Mouse (Mus musculus) skeletal muscle tissue, adult 2 months (tissue): ENCODE measurements at regions not wholly inside any gene's neighbourhood (a gene's known extent, or its start where the extent isn't known, plus 50 kb on each side); places are given as distances from the start of the nearest gene placed in this dataset.
"Not testable (repeated sequence)": the region's sequence is repeated elsewhere in the genome, so short reads cannot be mapped to it uniquely, and the experiment has no call there.

Experiments used
- DNase-seq: peaks from one replicate; pipeline ENCODE4 v3.0.0-alpha.2; 2012; ENCODE audit warnings: low read depth, low spot score

- DNase-seq = peak; percentile 41
Observed at GRCm38 (mm10) chr3:37836749-37837148, 112.5 kb upstream of the Gm5148 start.

- DNase-seq = no peak
Observed at GRCm38 (mm10) chr3:37835687-37836086, 111.4 kb upstream of the Gm5148 start.

GRCm38 (mm10) chr3:37835135-37835534, 110.8 kb upstream of the Gm5148 start:
- DNase-seq = no peak

- no peak for DNase-seq
Observed at GRCm38 (mm10) chr3:37834626-37835025, 110.3 kb upstream of the Gm5148 start.

GRCm38 (mm10) chr3:37833387-37833786, 109.1 kb upstream of the Gm5148 start:
- no peak for DNase-seq

GRCm38 (mm10) chr3:37827546-37827945, 103.3 kb upstream of the Gm5148 start:
- no peak for DNase-seq

GRCm38 (mm10) chr3:37825602-37826001, 101.3 kb upstream of the Gm5148 start:
- no peak for DNase-seq

- no peak for DNase-seq
Observed at GRCm38 (mm10) chr3:37824681-37825080, 100.4 kb upstream of the Gm5148 start.

GRCm38 (mm10) chr3:37819503-37819902, 95.2 kb upstream of the Gm5148 start:
- peak; percentile 53 for DNase-seq

GRCm38 (mm10) chr3:37817434-37817805, 93.1 kb upstream of the Gm5148 start:
- no peak for DNase-seq

- no peak for DNase-seq
Observed at GRCm38 (mm10) chr3:37816781-37817433, 92.6 kb upstream of the Gm5148 start.

GRCm38 (mm10) chr3:37815771-37816170, 91.5 kb upstream of the Gm5148 start:
- no peak for DNase-seq

- no peak for DNase-seq
Observed at GRCm38 (mm10) chr3:37812936-37813335, 88.6 kb upstream of the Gm5148 start.

- DNase-seq = no peak
Observed at GRCm38 (mm10) chr3:37811429-37811828, 87.1 kb upstream of the Gm5148 start.

- no peak for DNase-seq
Observed at GRCm38 (mm10) chr3:37810763-37811162, 86.5 kb upstream of the Gm5148 start.

- DNase-seq = peak; percentile 75
Observed at GRCm38 (mm10) chr3:37805805-37806148, 81.5 kb upstream of the Gm5148 start.

- DNase-seq = no peak
Observed at GRCm38 (mm10) chr3:37804941-37805804, 80.9 kb upstream of the Gm5148 start.

GRCm38 (mm10) chr3:37804261-37804660, 80.0 kb upstream of the Gm5148 start:
- DNase-seq = no peak

GRCm38 (mm10) chr3:37803781-37804180, 79.5 kb upstream of the Gm5148 start:
- DNase-seq = not testable (repeated sequence)

- no peak for DNase-seq
Observed at GRCm38 (mm10) chr3:37801551-37801950, 77.3 kb upstream of the Gm5148 start.

GRCm38 (mm10) chr3:37799809-37800208, 75.5 kb upstream of the Gm5148 start:
- no peak for DNase-seq

- DNase-seq = no peak
Observed at GRCm38 (mm10) chr3:37789711-37790110, 65.4 kb upstream of the Gm5148 start.

- no peak for DNase-seq
Observed at GRCm38 (mm10) chr3:37789143-37789697, 64.9 kb upstream of the Gm5148 start.
